Comparison of ENCODE assay signal across 8 mouse cellular contexts in genomic region chr9:55326515-55327233, GRCm38 (mm10). TPM values are rescaled to one million over a fixed set of nuclear protein-coding genes. Genes with fewer than 3 reads are reported as not detected.
DNase-seq lines count a peak whose midpoint lies in the region; ATAC-seq lines count a peak whose summit lies in the region.

Gene Nrg4, minus strand, starts transcription at chr9:55326844.
Gene Tmem266, plus strand, starts transcription at chr9:55326913.

- no peaks in the 10 kb centered on the region for H3K9me3 ChIP-seq in embryonic facial prominence, embryonic 13.5 days
- H3K9me3 ChIP-seq in heart, embryonic 11.5 days (replicated peaks; ENCODE audit: control insufficient read depth, low read length), result no peaks in the 10 kb centered on the region
- no peaks in the 10 kb centered on the region for H3K9me3 ChIP-seq in kidney, embryonic 16.5 days (ENCODE audit: low read length)
- H3K9me3 ChIP-seq in liver, embryonic 12.5 days (replicated peaks), result no peaks in the 10 kb centered on the region
- no peaks in the 10 kb centered on the region for H3K9me3 ChIP-seq in stomach, embryonic 15.5 days

- no peaks in the 10 kb centered on the region for H3K36me3 ChIP-seq in embryonic facial prominence, embryonic 13.5 days
- H3K36me3 ChIP-seq in heart, embryonic 11.5 days (ENCODE audit: control insufficient read depth, insufficient read depth, low read length), result no peaks in the 10 kb centered on the region
- H3K36me3 ChIP-seq in kidney, embryonic 16.5 days (ENCODE audit: insufficient read depth, low read length), result no peaks in the 10 kb centered on the region
- no peaks in the 10 kb centered on the region for H3K36me3 ChIP-seq in liver, embryonic 12.5 days
- no peaks in the 10 kb centered on the region for H3K36me3 ChIP-seq in stomach, embryonic 15.5 days

- peak within 1 kb of the TSS; percentile 81 for H3K9ac ChIP-seq in embryonic facial prominence, embryonic 13.5 days
- peak within 1 kb of the TSS; percentile 79 for H3K9ac ChIP-seq in heart, embryonic 11.5 days (ENCODE audit: low read depth, low read length)
- peak within 1 kb of the TSS; percentile 80 for H3K9ac ChIP-seq in kidney, embryonic 16.5 days (replicated peaks; ENCODE audit: low read length)
- H3K9ac ChIP-seq in liver, embryonic 12.5 days, result peak within 1 kb of the TSS; percentile 35
- peak within 1 kb of the TSS; percentile 59 for H3K9ac ChIP-seq in stomach, embryonic 15.5 days

- under 1% methylated on average over 73 of the region's 82 CpGs for WGBS in embryonic facial prominence, embryonic 13.5 days
- WGBS in heart, embryonic 11.5 days (ENCODE audit: insufficient replicate concordance), result under 1% methylated on average over 59 of the region's 82 CpGs
- under 1% methylated on average over 51 of the region's 82 CpGs for WGBS in kidney, embryonic 16.5 days
- under 1% methylated on average over 54 of the region's 82 CpGs for WGBS in liver, embryonic 12.5 days (ENCODE audit: insufficient replicate concordance)
- under 1% methylated on average over 51 of the region's 82 CpGs for WGBS in stomach, embryonic 15.5 days

- DNase-seq in layer of hippocampus, adult 11-12 months (ENCODE audit: low spot score), result peak; percentile 67
- no peak for DNase-seq in layer of hippocampus, adult 9-10 months (ENCODE audit: low spot score)
- peak; percentile 85 for DNase-seq in neural tube, embryonic 10.5 days (ENCODE audit: extremely low spot score, low spot score)

- H3K27me3 ChIP-seq in embryonic facial prominence, embryonic 13.5 days, result peaks cover 70% of the 10 kb centered on the region
- H3K27me3 ChIP-seq in heart, embryonic 11.5 days (ENCODE audit: control insufficient read depth, insufficient read depth, low read length), result peaks cover 51% of the 10 kb centered on the region
- peaks cover 82% of the 10 kb centered on the region for H3K27me3 ChIP-seq in kidney, embryonic 16.5 days (ENCODE audit: insufficient read depth, low read length)
- H3K27me3 ChIP-seq in liver, embryonic 12.5 days (replicated peaks), result peaks cover 89% of the 10 kb centered on the region
- no peaks in the 10 kb centered on the region for H3K27me3 ChIP-seq in stomach, embryonic 15.5 days (replicated peaks)

- peaks cover 27% of the 10 kb centered on the region for H3K4me1 ChIP-seq in embryonic facial prominence, embryonic 13.5 days
- peaks cover 5% of the 10 kb centered on the region for H3K4me1 ChIP-seq in heart, embryonic 11.5 days (ENCODE audit: control insufficient read depth, insufficient read depth, low read length)
- H3K4me1 ChIP-seq in kidney, embryonic 16.5 days (ENCODE audit: insufficient read depth, low read length), result peaks cover 3% of the 10 kb centered on the region
- H3K4me1 ChIP-seq in liver, embryonic 12.5 days, result peaks cover 11% of the 10 kb centered on the region; the same call in 1 of the 2 replicates
- peaks cover 6% of the 10 kb centered on the region; the same call in 1 of the 2 replicates for H3K4me1 ChIP-seq in stomach, embryonic 15.5 days

- H3K4me3 ChIP-seq in embryonic facial prominence, embryonic 13.5 days, result peak within 1 kb of the TSS; percentile 75
- H3K4me3 ChIP-seq in heart, embryonic 11.5 days (ENCODE audit: low read depth, low read length), result peak within 1 kb of the TSS; percentile 72
- peak within 1 kb of the TSS; percentile 76 for H3K4me3 ChIP-seq in kidney, embryonic 16.5 days (ENCODE audit: low read length)
- peak within 1 kb of the TSS; percentile 66 for H3K4me3 ChIP-seq in liver, embryonic 12.5 days
- H3K4me3 ChIP-seq in stomach, embryonic 15.5 days (replicated peaks), result peak within 1 kb of the TSS; percentile 65

- H3K4me2 ChIP-seq in embryonic facial prominence, embryonic 13.5 days, result peak within 1 kb of the TSS; percentile 85
- peak within 1 kb of the TSS; percentile 92 for H3K4me2 ChIP-seq in heart, embryonic 11.5 days
- H3K4me2 ChIP-seq in kidney, embryonic 16.5 days (replicated peaks; ENCODE audit: low read depth, low read length), result peak within 1 kb of the TSS; percentile 94
- peak within 1 kb of the TSS; percentile 90 for H3K4me2 ChIP-seq in liver, embryonic 12.5 days
- H3K4me2 ChIP-seq in stomach, embryonic 15.5 days, result peak within 1 kb of the TSS; percentile 82

- ATAC-seq in embryonic facial prominence, embryonic 13.5 days (ENCODE audit: insufficient number of reproducible peaks, insufficient read depth, low FRiP score, low TSS enrichment, low read depth), result peak; percentile 77
- peak; percentile 76; the same call in 1 of the 2 replicates for ATAC-seq in heart, embryonic 11.5 days (replicated peaks; ENCODE audit: insufficient number of reproducible peaks, low FRiP score, low TSS enrichment)
- peak; percentile 93 for ATAC-seq in kidney, embryonic 16.5 days (ENCODE audit: low FRiP score, low TSS enrichment)
- ATAC-seq in liver, embryonic 12.5 days, result peak; percentile 66
- peak; percentile 80 for ATAC-seq in stomach, embryonic 15.5 days (ENCODE audit: insufficient read depth, low FRiP score, low read depth)

- H3K27ac ChIP-seq in embryonic facial prominence, embryonic 13.5 days, result no peak within 1 kb of the TSS
- H3K27ac ChIP-seq in heart, embryonic 11.5 days (ENCODE audit: low read depth, low read length), result no peak within 1 kb of the TSS
- H3K27ac ChIP-seq in kidney, embryonic 16.5 days (ENCODE audit: low read length), result no peak within 1 kb of the TSS
- no peak within 1 kb of the TSS for H3K27ac ChIP-seq in liver, embryonic 12.5 days
- H3K27ac ChIP-seq in stomach, embryonic 15.5 days, result no peak within 1 kb of the TSS

RNA-seq across cellular contexts. Expression of gene Nrg4, which starts in this region (rescaled TPM):
- polyA plus RNA-seq in embryonic facial prominence, embryonic 13.5 days (2015; fragmentation: Nextera tagmentation; extraction: Ambion mirVana), result 1.5 and 2.6 TPM in 2 replicates
- polyA plus RNA-seq in heart, embryonic 11.5 days (2014; fragmentation: Nextera tagmentation; extraction: Ambion mirVana), result 1.2 and 1.4 TPM in 2 replicates
- polyA plus RNA-seq in kidney, embryonic 16.5 days (2015; fragmentation: Nextera tagmentation; extraction: Ambion mirVana), result 0.71 and 0.95 TPM in 2 replicates
- 0.56 and 0.99 TPM in 2 replicates for polyA plus RNA-seq in liver, embryonic 12.5 days (2016; fragmentation: Nextera tagmentation; extraction: Ambion mirVana)
- 1.1 TPM in 2 replicates for polyA plus RNA-seq in stomach, embryonic 15.5 days (2015; fragmentation: Nextera tagmentation; extraction: Ambion mirVana)

RNA-seq across cellular contexts. Expression of gene Tmem266, which starts in this region (rescaled TPM):
- 0.63 and 0.74 TPM in 2 replicates for polyA plus RNA-seq in embryonic facial prominence, embryonic 13.5 days (2015; fragmentation: Nextera tagmentation; extraction: Ambion mirVana)
- 0.09 TPM in 1 of 2 replicates, not detected in the other for polyA plus RNA-seq in heart, embryonic 11.5 days (2014; fragmentation: Nextera tagmentation; extraction: Ambion mirVana)
- polyA plus RNA-seq in kidney, embryonic 16.5 days (2015; fragmentation: Nextera tagmentation; extraction: Ambion mirVana), result 0.32 and 0.47 TPM in 2 replicates
- polyA plus RNA-seq in liver, embryonic 12.5 days (2016; fragmentation: Nextera tagmentation; extraction: Ambion mirVana), result not detected in 2 replicates
- 1.3 and 1.9 TPM in 2 replicates for polyA plus RNA-seq in stomach, embryonic 15.5 days (2015; fragmentation: Nextera tagmentation; extraction: Ambion mirVana)

Comparison
In these comparisons a context has a peak if more than half of its experiments do, and no peak if none do; other contexts are left out.
1. Peak in ATAC-seq, H3K4me3 ChIP-seq, H3K9ac ChIP-seq and H3K4me2 ChIP-seq in kidney, embryonic 16.5 days; RNA of the genes that start here not detected or under 1 TPM.
2. Peak in ATAC-seq, H3K4me3 ChIP-seq, H3K9ac ChIP-seq and H3K4me2 ChIP-seq in liver, embryonic 12.5 days; RNA of the genes that start here not detected or under 1 TPM.